Mouse (Mus musculus): ENCODE results near the gene Snrk.
A peak's percentile ranks its signal among the peaks of the same experiment; 100 is the strongest.
"Not testable (repeated sequence)": the region's sequence is repeated elsewhere in the genome, so short reads cannot be mapped to it uniquely, and the experiment has no call there.

Snrk gene

DNA sequence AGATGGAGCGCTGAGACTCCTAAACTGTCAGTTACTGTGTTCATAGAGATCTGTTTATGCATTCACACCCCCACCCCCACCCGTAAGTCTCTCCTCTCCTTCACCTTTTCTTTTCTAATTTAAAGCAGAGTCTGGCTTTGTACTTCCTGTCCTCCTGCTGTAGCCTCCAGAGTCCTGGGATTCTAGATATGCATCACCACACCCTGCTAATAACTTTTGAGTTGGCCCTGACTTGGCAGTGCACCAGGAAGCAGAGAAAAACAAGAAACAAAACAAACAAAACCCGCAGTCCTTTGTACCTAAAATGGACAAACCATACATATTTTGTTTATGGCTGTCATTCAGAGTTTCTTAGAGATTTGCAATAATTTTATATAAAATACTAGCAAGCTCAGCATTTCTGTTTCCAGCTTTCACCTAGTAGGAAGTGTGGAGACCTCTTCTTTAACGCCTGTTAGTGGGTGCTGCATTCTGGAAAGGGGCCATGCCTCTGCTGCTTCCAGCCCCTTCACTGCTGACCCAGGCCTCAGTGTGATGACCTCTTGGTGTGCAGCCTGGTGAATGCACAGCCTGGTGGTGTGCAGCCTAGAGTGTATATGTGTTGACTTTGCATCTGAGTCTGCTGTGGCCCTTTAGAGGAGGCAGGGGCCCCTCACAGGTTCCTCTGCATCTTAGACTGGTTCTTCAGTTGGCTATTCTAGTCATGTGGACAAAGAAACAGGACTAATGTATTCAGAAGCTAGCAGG, 29.2 kb downstream of the Snrk start:
- no peak for DNase-seq

DNA sequence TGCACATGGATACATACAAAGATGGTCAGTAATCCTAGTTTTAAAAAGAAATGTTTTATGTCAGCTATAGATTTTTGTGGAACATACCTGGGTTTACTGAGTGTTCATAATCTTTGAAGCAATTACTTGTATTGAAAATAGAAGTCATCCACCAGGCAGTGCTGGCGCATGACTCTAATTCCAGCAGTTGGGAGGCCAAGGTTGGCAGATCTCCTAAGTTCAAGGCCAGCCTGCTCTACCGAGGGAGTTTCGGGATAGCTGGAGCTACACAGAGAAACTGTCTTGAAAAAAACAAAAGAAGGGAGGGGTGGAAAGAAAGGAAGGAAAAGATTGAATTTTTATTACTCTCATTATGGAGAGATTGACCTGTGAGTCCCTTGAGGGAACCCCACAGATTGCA, 31.3 kb downstream of the Snrk start:
- DNase-seq, result no peak

DNA sequence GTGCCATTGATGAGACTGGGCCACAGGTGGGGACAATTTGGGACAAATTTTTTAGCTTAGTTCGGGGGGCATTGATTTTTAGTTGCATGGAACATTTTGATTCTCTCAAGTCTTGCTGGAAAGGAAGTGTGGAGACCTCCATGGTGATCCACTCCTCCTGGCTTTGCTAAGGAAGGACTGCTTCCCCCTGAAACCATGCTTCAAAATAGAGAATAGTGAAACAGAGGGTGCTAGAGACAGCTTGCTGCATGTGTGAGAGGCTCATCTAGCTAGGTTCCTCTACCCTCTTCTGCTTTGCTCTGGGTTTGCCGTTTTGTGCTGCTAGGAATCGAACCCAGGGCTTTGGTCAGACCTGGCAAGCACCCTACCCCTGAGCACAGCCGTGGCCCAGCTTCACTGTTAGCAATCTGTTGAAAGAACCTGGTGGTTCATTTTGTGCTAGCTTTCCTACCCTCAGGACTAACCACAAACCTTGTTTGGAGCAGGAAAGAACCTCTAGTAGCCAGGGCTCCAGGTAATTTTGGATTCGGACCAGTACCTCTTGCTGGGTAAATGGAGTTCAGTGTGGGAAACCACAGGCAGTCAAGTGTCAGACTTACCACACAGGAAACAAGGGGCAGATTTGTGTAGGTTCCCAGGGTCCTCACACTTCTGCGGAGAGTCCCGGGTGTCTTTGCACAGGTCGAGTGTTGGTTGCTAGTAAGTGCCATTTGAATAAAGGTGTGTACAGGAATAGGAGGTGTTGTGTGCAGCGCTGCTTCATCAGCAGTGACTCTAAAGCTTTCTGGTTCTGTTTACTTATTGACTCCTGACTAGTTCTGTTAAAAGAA, 33.1 kb downstream of the Snrk start:
- no peak for DNase-seq

DNA sequence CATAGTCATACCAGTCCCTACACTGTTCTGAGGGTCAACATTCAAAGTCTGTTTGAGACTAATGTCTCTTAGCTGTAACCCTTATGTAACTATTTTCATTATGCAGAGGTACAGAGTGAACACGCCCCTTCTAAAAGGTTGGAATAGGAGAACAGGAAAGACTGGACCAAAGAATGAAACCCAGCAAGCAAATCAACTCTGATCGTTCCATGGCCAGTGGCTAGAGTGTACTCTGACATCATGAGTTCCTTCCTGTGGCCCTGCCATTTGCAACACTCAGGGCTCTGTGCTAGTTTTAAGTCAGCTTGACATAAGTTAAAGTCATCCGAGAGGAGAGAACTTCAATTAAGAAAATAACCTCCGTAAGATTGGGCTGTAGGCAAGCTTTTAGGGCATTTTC, 35.0 kb downstream of the Snrk start:
- DNase-seq, result no peak

DNA sequence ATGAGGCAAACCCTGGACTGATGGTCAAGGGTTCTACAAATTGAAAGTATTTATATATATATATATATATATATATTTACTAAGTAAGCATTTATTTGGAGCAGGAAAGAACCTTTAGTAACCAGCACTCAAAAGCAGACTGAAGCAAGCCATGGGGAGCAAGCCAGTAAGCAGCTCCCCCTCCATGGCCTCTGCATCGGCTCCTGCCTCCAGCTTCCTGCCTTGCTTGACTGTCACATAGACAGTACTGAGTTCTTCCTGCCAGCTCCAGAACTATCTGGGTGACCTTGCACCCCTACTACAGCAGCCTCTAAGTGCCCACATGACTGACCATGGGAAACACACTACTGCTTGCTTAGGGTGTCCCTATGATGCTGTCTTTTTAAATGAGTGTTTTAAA, 35.4 kb downstream of the Snrk start:
- no peak for DNase-seq

DNA sequence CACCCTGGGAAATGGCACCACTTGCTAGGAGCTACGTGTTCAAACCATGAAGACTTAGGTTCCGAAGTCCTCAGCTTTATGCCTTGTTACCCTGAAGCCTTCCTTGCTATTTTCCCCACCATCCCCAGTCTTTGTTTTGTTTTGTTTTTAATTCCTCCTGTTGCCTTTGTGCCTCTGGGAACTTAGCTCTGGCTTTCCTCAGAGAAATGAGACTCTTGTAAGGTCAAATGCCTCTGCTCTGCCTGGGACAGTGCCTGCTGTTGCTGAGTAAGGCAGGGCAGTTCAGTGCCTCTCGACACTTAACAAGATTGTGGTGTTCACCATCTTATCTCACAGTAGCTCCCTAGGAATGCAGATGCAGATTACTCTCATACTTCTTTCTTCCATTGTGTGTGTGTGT, 36.4 kb downstream of the Snrk start:
- DNase-seq, result no peak

DNA sequence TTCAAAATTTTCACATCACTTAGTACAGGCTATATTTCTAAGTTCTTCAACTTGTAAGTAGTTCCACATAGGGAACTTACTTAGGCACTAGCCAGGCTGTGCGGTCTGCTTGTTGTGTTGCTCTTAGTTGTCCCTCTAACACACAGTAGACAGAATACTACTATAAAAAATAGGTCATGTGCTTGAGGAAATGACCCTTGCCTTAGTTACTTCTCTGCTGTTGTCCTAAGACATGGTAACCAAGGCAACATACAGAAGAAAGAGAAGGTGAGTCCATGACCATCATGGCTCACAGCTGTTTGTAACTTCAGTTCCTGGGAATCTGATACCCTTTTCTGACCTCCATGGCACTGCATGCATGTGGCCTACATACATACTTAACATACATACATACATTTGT, 38.1 kb downstream of the Snrk start:
- no peak for DNase-seq

DNA sequence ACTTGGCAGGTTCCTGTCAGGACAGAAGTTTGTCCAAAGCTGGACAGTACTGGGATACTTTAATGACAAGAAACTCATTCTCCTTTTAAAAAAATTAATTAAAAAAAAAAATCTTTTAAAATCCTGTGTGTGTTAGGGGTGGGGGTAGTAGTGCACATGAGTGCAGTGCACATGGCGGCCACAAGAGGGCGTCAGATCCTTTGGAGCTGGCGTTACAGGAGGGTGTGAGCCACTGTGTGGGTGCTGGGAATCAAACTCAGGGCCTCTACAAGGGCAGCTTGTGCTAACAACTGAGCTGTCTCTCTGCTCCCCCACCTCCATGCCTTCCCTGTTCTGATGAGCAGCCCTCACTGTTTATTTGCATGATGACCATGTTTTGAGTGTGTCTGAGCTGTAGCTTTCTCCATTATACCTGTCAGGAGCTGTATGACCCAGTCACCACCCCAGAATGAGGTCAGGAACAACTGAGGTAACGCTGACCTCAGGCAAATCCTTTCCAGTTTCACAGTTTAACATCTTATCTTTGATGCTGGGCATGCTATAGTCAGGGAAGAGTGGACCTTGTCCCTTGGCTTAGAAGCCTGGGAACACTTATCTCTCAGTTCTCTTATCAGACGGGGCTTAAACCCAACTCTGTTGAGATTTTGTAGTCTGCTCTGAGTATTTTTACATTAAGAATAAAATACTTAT, 39.5 kb downstream of the Snrk start:
- no peak for DNase-seq

DNA sequence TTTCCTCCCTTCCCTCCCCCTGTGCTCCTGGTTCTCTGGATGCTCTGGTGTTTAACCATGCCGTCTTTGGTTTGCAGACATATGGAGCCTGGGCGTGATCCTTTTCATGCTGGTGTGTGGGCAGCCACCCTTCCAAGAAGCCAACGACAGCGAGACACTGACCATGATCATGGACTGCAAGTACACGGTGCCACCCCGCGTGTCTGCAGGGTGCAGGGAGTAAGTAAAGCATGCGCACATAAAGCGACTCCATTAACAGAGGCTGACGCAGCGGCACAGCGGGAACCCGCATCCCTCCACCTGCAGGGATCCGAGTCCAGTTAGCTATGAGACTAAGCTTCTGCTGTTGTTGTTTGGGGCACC, 40.0 kb downstream of the Snrk start:
- DNase-seq, result no peak

DNA sequence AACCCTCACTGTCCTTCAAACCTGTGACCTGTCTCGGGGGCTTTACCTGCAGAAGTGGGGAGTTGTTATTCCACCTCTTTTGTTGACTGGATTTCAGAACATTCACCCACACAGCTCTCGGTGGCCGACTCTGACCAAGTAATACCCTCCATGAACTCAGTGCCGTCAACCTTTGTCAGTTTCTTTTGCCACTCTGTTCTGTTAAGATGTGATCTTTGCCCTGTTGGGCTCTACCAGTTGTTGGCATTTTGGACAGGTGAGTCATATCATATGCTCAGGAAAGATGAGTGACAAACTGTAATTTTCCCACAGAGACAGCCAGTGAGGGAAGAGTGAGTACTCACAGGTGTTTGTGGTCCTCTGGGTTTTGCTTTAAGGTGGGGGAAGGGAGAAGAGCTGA, 47.5 kb downstream of the Snrk start:
- DNase-seq, result no peak

DNA sequence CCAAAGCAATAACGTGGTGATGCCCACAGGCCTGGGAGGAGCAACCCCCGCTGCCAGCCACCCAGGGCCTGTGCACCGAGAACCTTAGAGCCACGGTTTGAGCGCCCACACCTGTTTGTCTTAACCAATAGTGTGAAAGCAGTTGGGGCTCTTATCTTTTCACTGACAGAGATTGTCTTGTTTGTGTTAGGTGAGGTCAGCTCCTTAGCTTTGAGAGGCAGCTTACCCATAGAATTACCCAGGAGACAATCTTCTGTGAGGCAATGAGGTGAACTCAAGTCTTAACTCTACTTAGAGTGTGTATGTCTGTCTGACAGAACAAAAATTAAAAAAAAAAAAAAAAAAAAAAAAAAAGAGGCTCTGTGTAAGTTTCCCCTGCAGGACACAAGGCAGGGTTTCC, 50.7 kb downstream of the Snrk start:
- DNase-seq, result not testable (repeated sequence)

DNA sequence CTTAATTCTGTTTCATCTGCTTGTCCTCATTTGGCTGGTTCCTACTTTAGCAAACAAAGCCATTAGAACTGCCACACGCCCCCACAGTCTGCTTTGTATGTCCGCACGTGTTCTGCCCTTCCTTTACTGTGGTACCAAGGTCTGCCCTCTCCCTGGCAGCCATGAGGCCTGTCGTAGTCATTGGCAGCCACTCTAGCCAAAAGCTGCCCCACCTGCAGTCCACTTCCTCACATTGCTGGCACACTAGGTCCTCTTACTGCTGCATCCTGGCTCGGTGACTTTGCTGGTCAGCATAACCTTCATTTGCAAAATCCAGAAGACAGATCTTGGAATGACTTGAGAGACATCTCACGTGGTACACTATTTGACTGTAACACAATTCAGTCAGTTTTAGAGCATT, 52.8 kb downstream of the Snrk start:
- peak; percentile 88 for DNase-seq

DNA sequence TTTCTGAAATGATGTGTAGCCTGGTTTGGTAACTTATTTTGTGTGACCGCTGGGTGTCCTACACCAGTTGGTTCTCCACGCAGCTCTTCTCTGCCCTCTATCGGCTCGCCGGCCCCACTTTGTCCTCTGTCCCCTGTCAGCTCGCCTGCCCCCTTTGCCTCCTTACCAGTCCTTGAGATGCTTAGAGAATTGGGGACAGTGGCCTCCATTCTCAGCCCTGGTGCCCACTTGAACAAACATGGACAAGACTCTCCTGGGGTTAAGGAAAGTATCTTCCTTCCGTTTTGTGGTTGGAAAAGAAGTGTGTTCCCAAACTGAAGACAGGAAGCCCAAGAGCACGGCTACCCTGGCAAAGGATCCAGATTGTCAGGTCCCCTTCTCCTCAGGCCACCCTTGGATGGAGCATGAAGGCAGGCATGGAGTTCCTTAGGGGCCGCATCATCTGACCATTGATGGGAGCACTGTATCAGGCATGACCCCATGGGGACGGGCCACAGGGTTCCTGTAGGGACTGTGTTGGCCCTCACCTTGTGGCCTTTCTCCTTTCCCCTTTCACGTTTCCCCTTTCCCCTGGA, 55.6 kb downstream of the Snrk start:
- DNase-seq, result no peak

DNA sequence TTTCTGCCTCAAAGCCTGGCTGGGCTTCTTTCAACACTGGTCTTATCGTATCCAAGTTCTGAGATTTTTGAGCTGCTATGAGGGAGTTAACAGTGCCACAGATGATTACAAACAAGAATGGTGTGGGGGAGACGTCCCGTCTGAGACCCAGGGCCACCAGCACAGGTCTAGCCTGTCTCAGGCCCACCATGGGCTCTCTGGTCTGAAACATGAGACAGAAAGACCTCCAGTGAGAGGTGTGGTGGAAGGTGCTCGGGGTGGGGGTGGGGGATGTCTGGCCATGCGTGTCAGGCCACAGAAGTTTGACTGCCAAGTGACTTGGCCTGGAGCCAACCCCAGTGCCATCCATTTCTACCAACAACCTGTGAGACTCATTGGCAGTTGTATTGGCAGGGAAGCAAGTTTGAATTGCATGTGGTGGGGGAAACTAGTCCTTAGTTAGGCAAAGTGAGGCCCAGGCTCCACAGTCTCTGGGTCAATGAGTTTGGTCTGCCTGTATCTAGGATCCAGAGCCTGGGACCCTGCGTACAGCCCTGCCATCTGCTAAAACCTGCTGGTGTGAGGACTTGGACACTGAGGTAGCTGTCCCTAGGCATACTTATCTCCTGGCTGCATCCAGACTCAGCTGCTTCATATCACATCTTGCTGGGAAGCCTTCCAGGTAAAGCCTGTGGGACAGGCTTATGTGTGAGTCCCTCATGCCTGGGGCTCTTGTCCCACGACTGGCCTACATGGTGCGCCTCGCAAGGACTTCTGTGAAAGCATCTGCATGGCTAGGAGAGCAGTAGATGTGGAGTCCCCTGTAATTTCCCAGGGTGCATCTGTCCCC, 56.6 kb downstream of the Snrk start:
- no peak for DNase-seq

DNA sequence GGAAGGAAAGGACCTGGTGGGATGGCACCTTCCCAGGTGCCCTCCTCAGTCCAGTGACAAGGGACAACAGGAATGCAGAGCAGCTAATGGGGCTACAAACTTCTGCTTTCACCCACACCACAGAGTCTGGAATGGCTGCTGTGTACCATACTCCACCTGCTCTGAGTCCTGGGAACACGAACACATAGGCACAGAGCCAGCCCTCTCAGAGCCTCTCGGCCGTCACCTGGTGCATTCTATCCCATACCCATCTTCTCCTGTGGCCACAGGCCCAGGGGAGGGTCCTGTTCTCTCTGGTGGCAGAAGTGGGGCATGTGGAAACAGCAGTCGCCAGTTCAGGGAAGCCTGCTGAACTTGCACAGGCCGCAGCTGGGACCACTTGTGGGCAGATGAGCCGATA, 57.7 kb downstream of the Snrk start:
- DNase-seq, result no peak

DNA sequence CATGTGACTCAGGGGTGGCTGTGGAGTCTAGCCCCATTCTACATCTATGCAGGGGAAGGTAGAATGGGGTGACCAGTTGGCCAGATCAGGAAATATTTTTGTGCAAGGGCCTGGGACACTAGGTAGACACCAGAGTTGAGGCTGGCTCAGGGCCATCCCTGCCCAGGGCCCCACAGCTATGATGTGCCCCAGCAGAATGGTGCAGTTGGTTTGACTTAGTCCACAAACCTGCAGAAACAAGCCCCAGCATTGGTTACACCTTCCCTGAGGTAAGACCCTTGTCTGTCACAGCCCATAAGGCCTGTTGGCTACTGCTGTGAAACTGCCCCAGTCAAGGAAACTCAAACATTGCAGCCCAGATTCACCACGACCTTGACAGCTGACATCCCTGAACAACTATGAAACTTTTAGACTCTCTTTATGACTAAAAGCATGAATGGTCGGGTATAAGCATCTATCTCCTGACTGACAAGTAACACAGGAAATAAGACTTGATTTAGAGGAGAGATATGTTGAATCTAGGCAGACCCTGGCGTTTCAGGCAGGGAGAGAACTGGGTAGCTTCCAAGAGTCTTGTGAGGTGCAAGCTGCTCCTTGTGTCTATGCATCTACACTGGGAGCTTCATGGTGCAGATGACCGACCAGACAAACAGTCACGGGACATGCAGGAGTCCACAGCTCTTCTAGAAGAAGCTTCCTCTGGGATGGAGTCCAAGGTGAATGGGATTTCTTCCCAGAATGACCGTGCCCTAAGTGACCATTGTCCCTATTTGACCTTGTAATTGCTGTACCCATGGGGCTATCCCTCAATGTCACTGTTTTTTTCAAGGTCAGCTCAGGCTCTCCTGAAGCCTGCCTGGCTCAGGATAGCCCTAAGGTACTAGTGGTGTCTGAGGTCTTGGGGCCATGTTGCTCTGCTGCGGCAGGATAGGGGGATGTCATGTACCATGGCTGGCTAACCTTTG, 60.5 kb downstream of the Snrk start:
- no peak for DNase-seq

DNA sequence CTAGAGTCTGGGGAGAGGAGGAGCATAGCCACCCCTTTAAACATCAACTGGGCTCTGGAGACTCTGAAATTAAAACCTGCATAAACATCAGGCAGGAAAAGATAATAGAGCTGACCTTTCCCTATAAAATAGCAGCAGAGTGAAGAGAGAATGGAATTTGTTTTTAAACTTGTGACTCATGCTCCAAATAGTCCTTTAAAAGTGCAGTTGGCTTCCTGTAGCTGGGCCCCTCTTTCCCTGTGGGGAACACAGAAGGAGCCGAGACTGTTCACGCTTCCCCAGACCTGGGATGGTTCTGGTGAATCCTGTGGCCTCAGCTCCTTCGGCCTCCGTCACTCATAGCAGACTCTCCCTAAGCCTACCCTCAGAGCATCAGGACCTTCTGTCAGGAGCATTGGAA, 61.4 kb downstream of the Snrk start:
- DNase-seq, result no peak

DNA sequence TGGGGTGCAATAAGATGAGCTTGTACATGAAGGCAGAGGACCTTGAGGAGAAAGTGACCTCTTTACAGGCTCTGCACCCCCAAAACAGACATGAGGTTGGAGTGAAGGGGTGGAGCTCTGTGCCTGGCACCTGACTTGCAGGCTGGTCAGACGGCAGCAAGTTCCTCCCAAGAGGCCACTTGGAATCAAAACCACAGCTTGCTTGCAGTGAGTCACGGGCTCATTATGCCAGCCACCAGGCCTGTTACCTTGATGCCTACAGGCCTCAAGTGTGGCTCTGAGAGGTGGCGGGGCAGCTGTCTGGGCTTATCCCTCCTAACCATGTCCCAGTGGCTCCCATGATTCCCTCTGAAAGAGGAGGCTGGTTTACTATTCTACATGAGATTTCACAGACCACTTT, 63.0 kb downstream of the Snrk start:
- no peak for DNase-seq

DNA sequence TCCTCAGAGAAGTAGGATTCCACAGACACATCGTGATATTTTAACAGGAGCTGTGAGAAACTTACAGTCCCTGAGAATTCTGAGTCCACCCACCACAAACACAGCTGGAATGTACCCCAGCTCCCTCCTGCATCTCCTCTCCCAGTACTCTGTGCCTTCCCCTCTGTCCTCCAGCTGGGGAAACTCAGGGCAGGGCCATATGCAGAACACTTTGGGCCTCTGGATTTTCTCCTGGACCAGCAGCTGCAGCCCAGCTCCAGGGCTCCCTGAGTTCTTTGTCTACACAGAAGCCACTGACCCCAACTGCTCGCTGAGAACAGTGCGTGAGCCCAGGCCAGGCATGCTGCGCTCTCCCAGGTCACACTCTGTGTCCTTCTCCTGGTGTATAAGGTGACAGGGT, 66.0 kb downstream of the Snrk start:
- DNase-seq, result no peak

DNA sequence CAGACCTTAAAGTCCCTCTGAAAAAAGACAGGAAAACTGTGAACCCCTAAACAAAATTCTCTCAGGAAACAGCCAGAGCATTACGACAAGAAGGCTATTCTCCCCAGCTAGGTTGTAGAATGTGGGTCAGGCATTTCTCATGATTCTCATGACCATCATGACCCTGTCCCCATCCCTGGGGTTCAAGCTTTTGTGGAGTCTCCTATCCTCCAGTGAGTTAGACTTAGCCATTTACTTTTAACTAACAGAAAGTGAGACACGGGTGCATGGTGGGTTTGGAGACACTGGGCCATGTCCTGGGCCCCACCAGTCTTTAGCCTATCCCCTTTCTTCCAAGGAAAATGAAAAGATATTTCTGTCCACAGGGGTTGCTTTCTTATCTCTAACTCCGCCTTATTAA, 67.3 kb downstream of the Snrk start:
- no peak for DNase-seq

DNA sequence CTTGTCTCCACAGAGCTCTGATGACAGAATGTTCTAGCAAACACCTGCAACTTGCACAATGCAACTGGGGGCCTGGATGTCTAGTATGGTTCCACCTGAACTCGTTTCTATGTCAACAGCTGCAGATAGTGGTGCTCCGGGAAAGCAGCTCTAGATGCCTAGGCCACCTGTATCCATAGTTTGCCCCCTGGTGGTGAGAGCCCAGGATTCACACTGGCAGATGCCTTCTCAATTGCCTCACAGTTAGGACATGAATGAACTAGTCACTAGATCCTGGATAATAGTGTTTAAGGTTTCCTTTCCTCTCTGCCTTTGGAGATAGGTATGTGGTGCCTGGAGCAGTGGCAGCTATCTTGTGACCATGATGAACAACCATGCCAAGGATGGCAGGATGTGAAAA, 68.0 kb downstream of the Snrk start:
- DNase-seq, result peak; percentile 76

DNA sequence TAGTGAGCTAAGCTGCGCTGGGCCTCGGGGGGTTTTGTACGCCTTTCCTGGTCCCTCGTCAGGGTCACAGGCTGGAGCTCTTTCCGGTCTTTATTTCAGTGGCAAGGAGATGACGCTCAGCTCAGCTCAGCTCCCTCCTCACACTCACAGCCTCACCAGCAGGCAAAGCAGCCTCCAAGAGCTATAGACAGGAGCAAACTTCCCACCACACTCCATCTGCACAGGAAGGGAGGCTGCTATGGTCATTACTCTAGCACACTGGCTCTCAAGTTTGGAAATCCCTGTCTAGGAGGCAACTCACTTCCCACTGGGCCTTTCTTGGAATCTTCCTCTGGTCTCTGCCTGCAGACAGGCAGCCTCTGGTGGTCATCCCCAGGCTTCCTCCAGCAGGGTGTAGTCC, 68.9 kb downstream of the Snrk start:
- DNase-seq, result no peak

All from cerebellum, adult 11-12 months (tissue).